Mouse (Mus musculus) right cerebral cortex, postnatal 14 days (tissue): ENCODE measurements at regions not wholly inside any gene's neighbourhood (a gene's known extent, or its start where the extent isn't known, plus 50 kb on each side); places are given as distances from the start of the nearest gene placed in this dataset.

Source experiments
- DNase-seq: peaks from one replicate; pipeline ENCODE4 v3.0.0; 2022

GRCm38 (mm10) chr11:28655169-28655846 is 71.2 kb upstream of the Ccdc85a start:
- DNase-seq = no peak

- DNase-seq = no peak
Observed at GRCm38 (mm10) chr11:28649446-28649845, 65.3 kb upstream of the Ccdc85a start.

GRCm38 (mm10) chr11:28648916-28649315 is 64.8 kb upstream of the Ccdc85a start:
- no peak for DNase-seq

GRCm38 (mm10) chr11:28639081-28639480 is 55.0 kb upstream of the Ccdc85a start:
- DNase-seq = no peak

- no peak for DNase-seq
Observed at GRCm38 (mm10) chr11:28636752-28637151, 52.6 kb upstream of the Ccdc85a start.
